Mouse (Mus musculus) gonadal fat pad, adult 2 months (tissue): ENCODE measurements around the gene Vsnl1. TPM values are rescaled to one million over a fixed set of nuclear protein-coding genes. Genes with fewer than 3 reads are reported as not detected.

ENCODE experiments used
- DNase-seq: peaks from one replicate; pipeline ENCODE4 v3.0.0-alpha.2; 2012; ENCODE audit warnings: low read depth
- polyA plus RNA-seq: library from polyadenylated mRNA; depleted of rRNA; stranded (reverse); fragments of >200 nt; gene quantifications from 2 replicates; pipeline ENCODE4 v1.2.3, GENCODE M21; 2012

Gene Vsnl1
- polyA plus RNA-seq, 1 experiment, result 0.05 TPM

DNA sequence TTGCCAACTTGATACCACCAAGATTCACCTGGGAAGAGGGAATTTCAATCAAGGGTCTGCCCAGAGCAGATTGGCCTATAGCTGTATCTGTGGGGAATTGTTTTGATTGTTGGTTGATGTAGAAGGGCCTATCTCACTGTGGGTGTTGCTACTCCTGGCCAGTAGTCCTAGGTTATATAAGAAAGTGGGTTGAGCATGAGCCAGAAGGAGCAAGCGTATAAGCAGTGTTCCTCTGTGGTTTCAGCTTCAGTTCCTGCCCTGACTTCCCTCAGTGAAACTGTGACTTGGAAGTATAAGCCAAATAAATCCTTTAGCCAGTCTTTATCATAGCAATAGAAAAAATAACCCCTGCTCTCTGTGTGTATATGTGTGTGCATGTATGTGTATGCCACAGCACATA lies 51.7 kb downstream of the Vsnl1 start:
- no peak for DNase-seq

DNA sequence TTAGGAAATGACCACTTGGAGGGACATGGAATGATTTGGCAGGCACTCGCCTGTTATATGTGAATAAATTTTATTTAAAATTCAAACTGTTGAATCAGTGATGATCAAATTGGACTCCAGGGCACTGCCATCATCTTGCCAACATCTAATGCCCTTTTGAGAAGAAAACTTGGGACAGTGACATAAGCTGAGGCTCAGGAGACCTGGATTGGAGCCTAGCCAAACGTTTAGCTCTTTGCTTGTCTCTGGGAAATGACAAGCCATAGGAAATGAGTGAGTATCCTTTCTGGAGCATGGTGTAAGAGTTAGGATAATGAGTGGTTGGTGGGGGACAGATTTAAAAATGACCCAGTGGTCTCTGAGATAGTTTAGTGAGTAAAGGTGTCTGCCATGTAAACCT lies 57.0 kb downstream of the Vsnl1 start:
- DNase-seq, result no peak

DNA sequence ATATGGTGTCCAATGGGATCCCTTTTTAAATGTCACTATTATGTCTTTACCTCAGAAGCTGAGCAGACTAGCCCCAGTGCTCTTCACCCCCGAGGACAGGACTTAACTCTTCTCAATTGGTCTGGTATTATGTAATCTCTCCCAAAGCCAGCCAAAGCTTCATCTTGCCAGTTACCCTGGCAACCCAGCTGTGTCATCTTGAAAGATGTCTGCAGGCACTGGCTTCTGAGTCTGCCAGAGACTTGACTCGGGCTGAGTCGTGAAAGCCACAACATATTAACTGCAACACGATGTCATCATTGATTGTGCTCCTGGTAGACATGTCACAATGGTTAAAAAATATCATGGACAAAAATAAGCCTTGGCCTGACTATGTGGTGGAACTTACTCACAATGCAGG lies 66.4 kb downstream of the Vsnl1 start:
- DNase-seq, result no peak

DNA sequence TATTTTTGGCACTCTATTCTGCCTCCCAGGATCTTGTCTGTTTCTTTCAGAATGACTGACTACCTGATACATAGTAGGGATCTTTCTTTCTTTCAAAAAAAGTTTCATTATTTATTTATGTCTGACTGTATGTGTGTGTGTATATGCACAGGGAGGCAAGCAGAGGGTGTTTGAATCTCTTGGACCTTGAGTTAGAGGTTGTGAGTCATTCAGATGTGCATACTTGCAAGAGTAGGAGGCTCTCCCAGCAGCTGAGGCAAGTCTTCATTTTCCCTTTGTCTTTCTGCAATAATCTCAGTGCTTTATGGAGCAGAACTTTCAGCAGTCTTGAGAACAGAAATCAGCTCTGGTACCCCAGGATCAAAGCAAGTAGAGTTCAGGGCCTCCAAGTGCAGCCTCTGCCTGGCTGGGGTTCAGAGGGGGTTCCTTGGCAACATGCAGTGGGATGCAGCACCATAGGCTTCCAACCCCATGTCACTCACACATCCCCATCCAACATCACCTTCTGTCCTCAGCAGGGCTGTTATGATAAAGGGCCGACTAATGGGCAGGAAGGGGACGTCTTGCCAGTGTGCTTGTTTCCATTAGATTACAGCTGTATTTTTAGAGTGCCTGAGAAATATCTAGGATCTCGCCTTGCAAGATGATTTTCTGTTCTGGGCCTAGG lies 69.2 kb downstream of the Vsnl1 start:
- DNase-seq, result no peak

DNA sequence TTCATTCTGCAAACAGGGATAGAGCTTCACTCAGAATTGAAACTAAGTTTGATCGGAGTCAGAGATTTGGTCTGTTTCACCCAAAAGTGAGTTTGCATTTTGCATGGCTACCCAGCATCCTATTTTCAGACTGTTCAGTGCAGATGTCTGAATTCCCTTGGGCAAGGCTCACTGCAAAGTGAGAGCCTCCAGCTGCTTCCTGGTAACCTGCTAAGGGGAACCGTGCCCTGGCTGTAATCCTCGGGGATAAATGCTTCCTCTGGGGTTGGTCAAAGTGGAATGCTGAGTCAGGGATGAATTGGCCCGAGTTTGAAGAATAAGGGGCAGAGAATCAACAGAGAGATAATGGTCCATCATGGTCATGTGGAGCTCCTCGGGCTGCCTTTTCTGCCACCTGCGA lies 71.5 kb downstream of the Vsnl1 start:
- no peak for DNase-seq

DNA sequence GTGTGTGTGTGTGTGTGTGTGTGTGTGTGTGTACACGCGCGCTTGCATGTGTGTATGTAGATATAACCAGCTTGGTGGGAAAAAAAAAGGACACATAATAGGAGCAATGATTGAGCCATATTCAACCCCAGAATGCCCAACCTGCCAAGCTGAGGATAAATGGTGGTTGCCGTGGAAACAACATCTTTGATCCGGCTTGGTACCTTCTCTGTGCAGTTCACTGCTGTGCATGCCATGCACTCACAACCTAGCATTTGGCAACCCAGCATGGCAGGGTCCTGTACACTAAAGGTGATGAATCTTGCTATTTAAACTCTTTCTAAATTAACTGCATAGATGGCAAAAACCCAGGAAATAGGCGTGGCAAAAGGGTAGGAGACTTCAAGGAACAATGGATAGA lies 74.0 kb downstream of the Vsnl1 start:
- no peak for DNase-seq

DNA sequence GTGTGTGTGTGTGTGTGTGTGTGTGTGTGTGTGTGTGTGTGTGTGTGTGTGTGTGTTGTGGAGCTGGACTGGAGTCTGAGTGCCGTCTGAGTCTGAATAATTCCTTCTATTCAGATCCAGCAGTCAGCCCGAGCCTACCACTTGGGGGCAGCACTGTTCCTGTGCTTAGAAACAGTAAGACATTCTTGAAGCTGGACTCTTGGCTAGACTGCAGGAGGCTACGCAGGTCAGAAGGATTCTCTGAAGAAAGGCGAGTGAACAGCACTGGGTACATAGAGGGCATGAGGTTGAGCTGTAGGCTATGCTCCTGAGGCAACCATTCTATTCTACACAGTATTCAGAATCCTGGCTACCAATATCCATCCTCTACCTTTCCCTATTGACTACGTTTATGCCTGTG lies 85.5 kb downstream of the Vsnl1 start:
- no peak for DNase-seq

DNA sequence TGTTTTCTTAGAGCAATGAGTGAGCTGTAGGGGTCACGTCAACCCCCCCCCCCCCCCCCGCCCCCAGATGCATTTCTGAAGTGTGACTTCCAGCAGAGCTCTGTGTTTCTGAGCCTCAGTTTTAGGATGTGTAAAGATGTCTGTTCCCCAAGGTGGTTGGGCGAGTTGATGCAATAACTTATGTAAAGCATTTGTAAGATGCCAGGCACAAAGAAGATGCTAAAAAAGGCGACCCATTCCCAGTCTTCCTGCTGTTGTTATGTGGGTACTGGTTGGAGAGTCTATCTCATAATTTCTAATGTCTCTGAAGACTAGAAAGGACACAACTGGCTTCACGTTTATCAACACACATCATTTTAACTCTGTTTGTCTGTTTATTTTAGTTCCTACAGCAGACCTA lies 86.5 kb downstream of the Vsnl1 start:
- no peak for DNase-seq

DNA sequence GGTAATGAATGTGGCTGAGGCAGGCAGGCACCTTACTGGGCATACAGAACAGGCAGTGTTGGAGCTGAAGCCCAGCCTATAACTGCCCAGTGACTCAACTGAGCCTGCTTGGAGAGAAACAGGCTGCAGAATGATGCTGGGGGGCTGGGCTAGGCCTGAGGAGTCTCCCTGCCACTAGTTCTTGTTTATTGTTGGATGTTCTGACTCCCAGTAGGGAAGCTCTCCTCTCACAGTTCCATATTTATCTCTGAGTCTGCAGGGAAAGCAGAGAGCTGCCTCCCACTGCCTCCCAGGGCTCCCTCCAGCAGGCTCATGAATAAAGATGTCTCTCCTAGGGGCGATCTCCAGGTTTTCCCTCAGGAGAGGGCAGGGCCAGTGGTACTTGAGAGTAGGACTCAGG lies 88.0 kb downstream of the Vsnl1 start:
- no peak for DNase-seq

DNA sequence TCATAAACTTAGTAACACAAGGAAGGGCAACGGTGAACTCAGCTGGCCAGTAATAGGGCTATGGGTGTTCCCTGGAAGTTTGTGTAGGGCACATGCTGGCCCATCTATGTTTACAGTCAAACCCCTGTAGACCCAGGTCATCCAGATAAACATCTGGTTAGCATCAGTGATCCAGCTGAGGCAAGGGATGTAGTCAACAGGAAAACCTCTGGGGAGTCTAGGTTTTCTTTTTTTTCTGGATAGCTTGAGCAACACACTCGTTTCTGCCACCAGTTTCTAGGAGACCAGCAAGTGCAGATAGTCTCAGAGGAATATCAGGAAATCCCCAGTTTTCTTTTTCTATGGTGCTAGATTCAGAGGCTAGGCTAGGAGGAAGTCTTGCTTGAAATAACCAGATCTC lies 90.5 kb downstream of the Vsnl1 start:
- DNase-seq, result no peak

DNA sequence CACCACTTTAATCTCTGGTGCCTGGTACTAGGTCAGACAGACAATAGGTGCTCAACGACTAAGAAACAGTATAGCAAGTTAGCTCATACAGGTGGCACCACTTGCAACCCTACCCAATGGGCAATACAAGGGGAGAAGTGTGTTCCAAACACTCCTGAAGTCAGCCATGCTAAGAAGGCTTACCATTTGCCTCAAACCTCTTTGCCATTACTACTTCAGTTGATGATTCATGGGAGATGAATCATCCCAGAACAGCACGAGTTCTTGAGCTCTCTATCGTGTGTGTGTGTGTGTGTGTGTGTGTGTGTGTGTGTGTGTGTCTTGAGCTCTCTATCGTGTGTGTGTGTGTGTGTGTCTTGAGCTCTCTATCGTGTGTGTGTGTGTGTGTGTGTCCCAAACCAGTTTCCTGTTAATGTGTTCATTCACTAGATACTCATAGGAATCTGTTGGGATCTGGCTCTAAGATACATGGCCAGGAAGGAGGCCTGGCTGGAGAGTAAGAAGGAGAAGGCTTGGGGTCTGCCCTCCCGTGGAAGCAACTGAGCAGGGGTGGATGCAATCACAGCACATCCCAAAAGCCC lies 94.3 kb downstream of the Vsnl1 start:
- DNase-seq, result no peak

DNA sequence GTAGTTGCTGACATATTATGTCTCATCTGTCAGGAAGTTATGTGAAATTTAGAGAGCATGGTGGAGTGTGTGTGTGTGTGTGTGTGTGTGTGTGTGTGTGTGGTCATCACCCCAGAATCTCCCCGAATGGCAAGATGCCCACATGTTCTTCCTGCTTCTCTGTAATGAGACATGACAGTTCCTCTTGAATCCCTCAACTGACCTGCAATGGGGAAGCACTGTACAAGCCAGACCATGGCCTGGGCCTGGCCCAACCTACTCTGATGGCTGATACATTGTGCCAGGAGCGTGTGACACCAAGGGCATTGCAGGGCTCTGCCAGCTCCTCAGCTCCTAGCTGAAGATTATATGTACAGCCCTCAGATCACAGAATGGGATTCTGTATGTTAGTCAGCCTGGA lies 98.2 kb downstream of the Vsnl1 start:
- DNase-seq, result no peak

DNA sequence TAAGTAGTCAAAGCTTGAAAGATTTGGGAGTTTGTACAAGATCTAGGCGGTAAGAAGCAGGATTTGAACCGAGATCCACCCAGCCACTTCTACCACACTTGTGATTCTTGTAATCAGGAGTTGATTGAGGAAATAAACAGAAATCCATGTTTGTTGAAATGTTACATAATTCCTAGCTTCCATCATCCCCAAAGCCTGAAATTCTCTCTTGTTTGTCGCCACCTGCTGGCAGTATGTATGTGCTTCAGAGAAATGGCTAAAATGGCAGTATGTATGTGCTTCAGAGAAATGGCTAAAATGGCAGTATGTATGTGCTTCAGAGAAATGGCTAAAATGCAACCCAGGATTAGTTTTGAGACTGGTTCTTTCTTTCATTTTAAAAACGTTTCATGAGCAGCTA lies 99.6 kb downstream of the Vsnl1 start:
- no peak for DNase-seq

DNA sequence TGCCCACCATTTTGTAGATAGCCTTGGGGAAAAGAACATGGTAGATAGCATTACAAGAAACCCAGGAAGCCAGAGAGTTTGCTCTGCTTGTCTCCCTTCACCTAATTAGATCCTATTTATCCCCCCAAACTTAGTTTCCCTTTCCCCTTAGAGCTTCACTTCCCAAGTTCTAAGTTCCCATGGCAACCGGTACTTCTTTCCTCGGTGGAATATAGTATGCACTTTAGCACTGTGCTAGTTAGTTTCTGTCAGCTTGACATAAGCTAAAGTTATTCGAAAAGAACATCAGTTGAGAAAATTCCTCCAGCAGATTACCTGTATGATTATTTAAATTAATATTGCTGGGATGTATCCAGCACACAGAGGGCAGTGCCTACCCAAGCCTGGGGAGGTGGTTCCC lies 109.9 kb downstream of the Vsnl1 start:
- no peak for DNase-seq

DNA sequence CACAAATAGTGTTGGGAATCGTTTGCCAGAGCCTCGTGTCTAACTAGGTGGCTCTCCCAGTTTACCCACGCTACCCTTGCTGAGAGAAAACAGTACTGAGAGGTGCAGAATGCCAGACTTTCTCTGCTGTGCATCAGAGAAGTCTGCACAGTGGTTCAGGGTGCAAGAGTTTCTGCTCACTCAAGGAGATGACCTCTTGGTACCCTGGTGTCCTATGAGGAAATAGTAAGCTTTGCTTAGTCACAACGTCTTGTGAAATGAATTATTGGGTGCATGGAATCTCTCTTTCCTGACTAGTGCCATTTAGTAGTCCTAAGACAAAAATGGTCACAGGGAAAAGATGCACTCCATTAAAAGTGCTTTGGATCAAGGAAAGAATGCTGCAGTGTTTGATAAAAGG lies 111.9 kb downstream of the Vsnl1 start:
- no peak for DNase-seq

DNA sequence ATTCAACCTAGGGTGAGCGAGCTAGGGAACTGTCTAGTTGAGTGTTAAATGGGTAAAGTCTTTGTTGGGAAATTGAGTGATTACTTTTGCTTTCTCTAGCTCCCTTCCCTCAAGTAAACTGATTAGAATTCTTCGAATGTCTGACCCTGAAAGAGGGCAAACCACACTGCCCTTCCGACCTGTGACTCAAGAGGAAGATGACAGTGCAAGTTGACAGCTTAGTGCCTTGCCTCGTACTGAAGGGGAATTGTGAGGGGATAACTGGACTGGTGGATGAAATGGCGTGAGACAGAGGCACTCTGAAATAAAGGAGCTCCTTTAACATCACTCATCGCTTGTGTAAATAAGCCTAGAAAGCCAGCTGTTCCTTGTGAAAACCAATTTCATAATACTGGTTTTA lies 118.7 kb downstream of the Vsnl1 start:
- no peak for DNase-seq

DNA sequence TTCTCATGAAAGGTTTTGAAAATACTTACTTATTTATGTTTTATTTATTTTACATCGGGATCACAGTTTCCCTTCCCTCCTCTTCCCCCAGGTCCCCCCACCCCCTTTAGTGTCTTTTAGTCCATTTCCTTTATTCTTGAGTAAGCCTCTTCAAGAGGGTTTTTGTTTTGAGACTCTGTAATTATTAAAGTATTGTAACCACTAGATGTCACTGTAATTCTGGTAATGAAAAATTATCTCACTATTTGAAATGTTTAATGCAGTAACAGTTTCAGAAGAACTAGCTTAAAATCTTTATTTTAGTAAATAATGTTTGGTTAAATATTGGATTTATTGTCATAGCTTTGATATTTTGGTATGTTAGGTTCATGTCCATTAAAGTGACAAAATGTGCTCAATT lies 122.6 kb downstream of the Vsnl1 start:
- DNase-seq, result no peak

DNA sequence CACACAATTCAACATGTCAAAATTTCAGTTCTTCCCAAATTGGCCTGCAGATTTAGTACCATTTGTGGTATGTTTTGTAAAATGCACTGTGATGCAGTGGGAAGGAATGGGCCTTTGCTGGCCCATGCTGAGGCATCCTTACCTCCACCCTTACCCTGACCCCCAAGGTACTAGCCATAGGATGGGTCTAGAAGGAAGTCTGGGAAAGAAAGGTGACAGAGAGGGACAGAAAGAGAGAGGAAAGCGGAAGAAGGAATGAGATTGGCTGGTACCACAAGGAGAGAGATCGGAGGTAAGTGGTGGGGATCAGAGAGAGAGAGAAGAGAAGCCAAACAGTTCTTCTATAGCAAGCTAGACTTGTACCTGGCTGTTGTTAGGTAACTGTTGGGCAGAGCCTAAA lies 125.3 kb downstream of the Vsnl1 start:
- no peak for DNase-seq

DNA sequence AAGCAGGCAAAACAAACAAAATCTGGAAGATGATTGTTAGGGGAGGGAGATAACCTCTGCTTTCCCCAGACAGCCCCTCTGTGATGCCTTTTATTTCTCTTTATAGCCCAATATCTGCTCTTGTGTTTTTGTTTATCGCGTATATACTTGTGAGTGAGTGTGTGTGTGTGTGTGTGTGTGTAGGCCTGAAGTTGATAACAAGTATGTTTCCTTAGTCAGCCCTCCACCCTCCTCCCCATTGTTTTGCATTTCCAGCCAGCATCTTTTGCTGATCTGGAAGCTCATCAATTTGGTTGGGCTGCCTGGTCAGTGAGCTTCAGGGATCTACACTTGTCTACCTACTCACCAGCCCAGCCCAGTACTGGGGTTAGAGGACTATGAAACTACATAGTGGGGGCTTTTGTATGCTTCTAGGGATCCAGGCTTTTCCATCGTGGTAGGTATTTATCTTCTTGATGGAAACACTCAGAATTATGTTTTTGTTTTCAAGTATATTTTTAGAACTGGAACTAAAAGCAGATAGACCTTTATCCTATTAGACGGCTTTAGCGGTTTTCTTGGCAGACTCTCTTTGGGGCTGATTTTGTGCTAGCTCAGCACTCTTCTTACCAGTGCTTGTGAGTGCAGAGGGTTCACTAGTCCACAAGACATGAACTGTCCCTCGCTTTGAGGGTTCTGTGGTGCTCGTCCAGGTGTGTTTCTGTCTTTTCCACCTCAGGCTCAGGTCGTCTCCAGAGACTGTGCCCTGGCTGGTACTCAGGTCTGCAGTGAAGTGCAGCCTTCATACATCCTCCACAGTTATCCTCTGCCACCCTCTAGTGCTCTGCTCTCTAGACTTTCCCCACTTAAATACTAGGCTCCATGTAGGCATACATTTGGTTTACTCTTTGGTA lies 129.4 kb downstream of the Vsnl1 start:
- no peak for DNase-seq

DNA sequence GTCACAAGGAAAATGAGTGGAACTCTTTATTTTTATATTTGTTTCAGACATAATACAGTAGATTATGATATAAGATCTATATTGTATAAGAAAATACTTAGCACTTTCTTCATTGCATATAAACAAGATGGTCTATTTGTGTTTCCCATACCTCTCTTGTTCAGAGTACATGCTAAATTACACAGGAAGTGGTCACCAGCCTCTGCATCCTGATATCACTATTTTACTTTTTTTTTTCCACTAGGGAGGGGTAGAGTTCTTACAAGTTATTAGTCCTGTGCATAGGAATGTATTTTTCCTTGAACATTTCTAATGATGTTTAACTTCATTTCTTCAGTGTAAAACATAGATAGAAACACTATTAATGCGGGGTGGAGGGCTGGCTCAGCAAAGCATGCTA lies 135.6 kb downstream of the Vsnl1 start:
- DNase-seq, result no peak

DNA sequence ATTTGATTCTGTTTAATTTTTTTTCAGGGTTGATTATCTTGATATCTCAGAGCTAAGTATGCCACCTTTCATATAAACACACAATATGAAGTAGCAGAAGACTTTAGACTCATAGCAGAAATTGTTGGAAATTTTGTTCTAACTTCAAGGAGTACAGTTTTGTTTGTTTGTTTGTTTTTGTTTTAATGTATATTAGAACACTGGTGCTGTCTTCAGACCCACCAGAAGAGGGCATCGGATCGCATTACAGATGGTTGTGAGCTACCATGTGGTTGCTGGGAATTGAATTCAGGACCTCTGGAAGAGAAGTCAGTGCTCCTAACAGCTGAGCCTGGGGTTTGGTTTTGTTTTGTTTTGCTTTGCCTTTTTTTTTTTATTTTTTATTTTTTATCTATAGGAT lies 150.0 kb downstream of the Vsnl1 start:
- no peak for DNase-seq

DNA sequence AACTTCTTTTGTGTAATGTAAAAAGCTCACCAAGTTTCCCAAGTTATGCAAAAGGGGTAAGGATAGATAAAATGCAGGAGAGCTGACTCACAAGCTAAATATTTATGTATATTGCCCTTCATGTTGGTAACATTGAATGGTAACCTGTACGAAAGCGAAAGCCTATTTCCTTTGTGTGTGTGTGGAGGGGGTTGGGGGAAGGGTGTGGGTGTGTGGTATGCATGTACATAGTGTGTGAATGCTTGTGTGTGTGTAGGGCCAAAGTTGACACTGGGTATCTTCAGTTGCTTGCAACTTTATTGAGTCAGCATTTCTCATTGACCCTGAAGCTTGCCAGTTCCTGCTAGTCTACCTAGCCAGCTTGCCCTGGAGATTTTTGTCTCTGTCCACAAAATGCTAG lies 154.8 kb downstream of the Vsnl1 start:
- DNase-seq, result no peak

DNA sequence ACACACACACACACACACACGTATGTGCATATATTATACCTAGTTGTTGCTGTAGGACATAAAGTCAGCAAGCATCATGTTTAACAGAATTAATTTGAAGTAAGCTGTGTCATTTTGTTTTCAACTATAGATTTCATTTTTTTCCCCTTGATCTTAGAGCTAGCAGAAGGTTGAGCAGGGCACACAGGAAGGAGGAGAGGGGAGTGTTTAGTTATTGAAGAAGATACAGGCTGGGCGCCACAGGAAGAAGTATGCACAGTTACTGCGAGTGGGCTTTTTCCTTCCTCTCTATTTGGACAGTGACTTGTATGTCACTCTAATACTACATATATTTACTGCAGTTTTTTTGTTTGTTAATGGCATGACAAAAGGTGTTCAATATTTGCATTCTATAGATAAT lies 156.5 kb downstream of the Vsnl1 start:
- no peak for DNase-seq
